Mouse (Mus musculus) layer of hippocampus, adult 9-11 months (tissue): ENCODE measurements around the gene Tnnt2.

ENCODE experiments used
- DNase-seq: peaks from one replicate; pipeline ENCODE4 v3.0.0; 2022

The Tnnt2 gene

GRCm38 (mm10) chr1:135857137-135857775 is 21.1 kb downstream of the Tnnt2 start:
- DNase-seq = no peak

- DNase-seq = no peak
Observed at GRCm38 (mm10) chr1:135858533-135858932, 22.4 kb downstream of the Tnnt2 start.

GRCm38 (mm10) chr1:135861091-135861490 is 24.9 kb downstream of the Tnnt2 start:
- DNase-seq = no peak

GRCm38 (mm10) chr1:135861980-135862552 is 25.9 kb downstream of the Tnnt2 start:
- no peak for DNase-seq

GRCm38 (mm10) chr1:135862561-135862960 is 26.4 kb downstream of the Tnnt2 start:
- DNase-seq = no peak

GRCm38 (mm10) chr1:135863786-135864335 is 27.7 kb downstream of the Tnnt2 start:
- no peak for DNase-seq

GRCm38 (mm10) chr1:135864830-135865229 is 28.7 kb downstream of the Tnnt2 start:
- DNase-seq = no peak

- DNase-seq = peak; percentile 66
Observed at GRCm38 (mm10) chr1:135865518-135866194, 29.5 kb downstream of the Tnnt2 start.

- DNase-seq = no peak
Observed at GRCm38 (mm10) chr1:135868570-135868969, 32.4 kb downstream of the Tnnt2 start.

- DNase-seq = no peak
Observed at GRCm38 (mm10) chr1:135872991-135873390, 36.8 kb downstream of the Tnnt2 start.

GRCm38 (mm10) chr1:135877248-135877647 is 41.1 kb downstream of the Tnnt2 start:
- DNase-seq = no peak

- peak; percentile 54 for DNase-seq
Observed at GRCm38 (mm10) chr1:135882385-135883109, 46.4 kb downstream of the Tnnt2 start.

- no peak for DNase-seq
Observed at GRCm38 (mm10) chr1:135889461-135890185, 53.5 kb downstream of the Tnnt2 start.

- no peak for DNase-seq
Observed at GRCm38 (mm10) chr1:135891424-135892216, 55.5 kb downstream of the Tnnt2 start.

GRCm38 (mm10) chr1:135892233-135892632 is 56.1 kb downstream of the Tnnt2 start:
- DNase-seq = no peak

- DNase-seq = no peak
Observed at GRCm38 (mm10) chr1:135892764-135893163, 56.6 kb downstream of the Tnnt2 start.

- no peak for DNase-seq
Observed at GRCm38 (mm10) chr1:135893377-135893776, 57.2 kb downstream of the Tnnt2 start.

GRCm38 (mm10) chr1:135895367-135895766 is 59.2 kb downstream of the Tnnt2 start:
- DNase-seq = no peak

- DNase-seq = no peak
Observed at GRCm38 (mm10) chr1:135899295-135899694, 63.1 kb downstream of the Tnnt2 start.

- no peak for DNase-seq
Observed at GRCm38 (mm10) chr1:135899991-135900515, 63.9 kb downstream of the Tnnt2 start.
